Mouse (Mus musculus): ENCODE data around the gene Lcn9. TPM values are rescaled to one million over a fixed set of nuclear protein-coding genes. Genes with fewer than 3 reads are reported as not detected.
A peak's percentile ranks its signal among the peaks of the same experiment; 100 is the strongest.

Lcn9 gene
- polyA plus RNA-seq (2012; rRNA removed), result 0.13 TPM in 1 of 2 replicates, not detected in the other

GRCm38 (mm10) chr2:25822806-25823205, at the start of gene Lcn9:
Gene Lcn9, plus strand, starts transcription at chr2:25823153.
- H3K4me3 ChIP-seq (replicated peaks; ENCODE audit: insufficient read depth, low read depth, low read length), result no peak within 1 kb of the TSS
- TF ChIP-seq CTCF (IDR thresholded peaks at IDR 0.05; ENCODE audit: borderline replicate concordance, insufficient read depth, low read depth, low read length), result no peak
- no peak for TF ChIP-seq POLR2A (IDR thresholded peaks at IDR 0.05; ENCODE audit: borderline replicate concordance, insufficient read depth, low read length)
- WGBS, result 11% methylated on average over 1 of the region's 1 CpGs
- peak; percentile 8 to 18 for DNase-seq
- H3K27ac ChIP-seq (ENCODE audit: insufficient read depth, low read length), result no peak within 1 kb of the TSS
- no peaks in the 10 kb centered on the region for H3K27me3 ChIP-seq (ENCODE audit: control insufficient read depth, insufficient read depth, low read length)
- no peaks in the 10 kb centered on the region for H3K4me1 ChIP-seq (ENCODE audit: control insufficient read depth, insufficient read depth, low read length)

GRCm38 (mm10) chr2:25773507-25773906, 49.4 kb upstream of the Lcn9 start:
- no peak overlapping the region for H3K27ac ChIP-seq (ENCODE audit: insufficient read depth, low read length)
- 77% methylated on average over 2 of the region's 2 CpGs for WGBS
- no peak for TF ChIP-seq CTCF (IDR thresholded peaks at IDR 0.05; ENCODE audit: borderline replicate concordance, insufficient read depth, low read depth, low read length)
- peak in 1 of 2 experiments; percentile 22 for DNase-seq
- no peaks in the 10 kb centered on the region for H3K27me3 ChIP-seq (ENCODE audit: control insufficient read depth, insufficient read depth, low read length)
- H3K4me1 ChIP-seq (ENCODE audit: control insufficient read depth, insufficient read depth, low read length), result peaks cover 4% of the 10 kb centered on the region; the same call in 1 of the 2 replicates
- H3K4me3 ChIP-seq (replicated peaks; ENCODE audit: insufficient read depth, low read depth, low read length), result no peak overlapping the region

GRCm38 (mm10) chr2:25774640-25775039, 48.3 kb upstream of the Lcn9 start:
- TF ChIP-seq POLR2A (IDR thresholded peaks at IDR 0.05; ENCODE audit: borderline replicate concordance, insufficient read depth, low read length) (no peak), CTCF (IDR thresholded peaks at IDR 0.05; ENCODE audit: borderline replicate concordance, insufficient read depth, low read depth, low read length) (no peak)
- no peak overlapping the region for H3K4me3 ChIP-seq (replicated peaks; ENCODE audit: insufficient read depth, low read depth, low read length)
- no peak overlapping the region for H3K27ac ChIP-seq (ENCODE audit: insufficient read depth, low read length)
- peaks cover 4% of the 10 kb centered on the region; the same call in 1 of the 2 replicates for H3K4me1 ChIP-seq (ENCODE audit: control insufficient read depth, insufficient read depth, low read length)
- no peak for DNase-seq
- WGBS, result 88% methylated on average over 2 of the region's 2 CpGs
- H3K27me3 ChIP-seq (ENCODE audit: control insufficient read depth, insufficient read depth, low read length), result no peaks in the 10 kb centered on the region

- H3K4me1 ChIP-seq (ENCODE audit: control insufficient read depth, insufficient read depth, low read length), result peaks cover 4% of the 10 kb centered on the region; the same call in 1 of the 2 replicates
- peak in 1 of 2 experiments; percentile 41 for DNase-seq
- no peak overlapping the region for H3K27ac ChIP-seq (ENCODE audit: insufficient read depth, low read length)
- no peaks in the 10 kb centered on the region for H3K27me3 ChIP-seq (ENCODE audit: control insufficient read depth, insufficient read depth, low read length)
- TF ChIP-seq CTCF (IDR thresholded peaks at IDR 0.05; ENCODE audit: borderline replicate concordance, insufficient read depth, low read depth, low read length) (no peak), POLR2A (IDR thresholded peaks at IDR 0.05; ENCODE audit: borderline replicate concordance, insufficient read depth, low read length) (no peak)
- no peak overlapping the region for H3K4me3 ChIP-seq (replicated peaks; ENCODE audit: insufficient read depth, low read depth, low read length)
- WGBS, result 29% methylated on average over 3 of the region's 3 CpGs
Observed at GRCm38 (mm10) chr2:25775991-25776390, 47.0 kb upstream of the Lcn9 start.

GRCm38 (mm10) chr2:25776717-25777116, 46.2 kb upstream of the Lcn9 start, which contains the start of gene Lcn11:
Gene Lcn11, plus strand, starts transcription at chr2:25777017.
- Histone ChIP-seq H3K4me3 (replicated peaks; ENCODE audit: insufficient read depth, low read depth, low read length) (no peak within 1 kb of the TSS), H3K27me3 (ENCODE audit: control insufficient read depth, insufficient read depth, low read length) (no peaks in the 10 kb centered on the region), H3K4me1 (ENCODE audit: control insufficient read depth, insufficient read depth, low read length) (peaks cover 4% of the 10 kb centered on the region; the same call in 1 of the 2 replicates), H3K27ac (ENCODE audit: insufficient read depth, low read length) (no peak within 1 kb of the TSS)
- TF ChIP-seq POLR2A (IDR thresholded peaks at IDR 0.05; ENCODE audit: borderline replicate concordance, insufficient read depth, low read length), result no peak
- no peak for TF ChIP-seq CTCF (IDR thresholded peaks at IDR 0.05; ENCODE audit: borderline replicate concordance, insufficient read depth, low read depth, low read length)
- WGBS, result 88% methylated on average over 1 of the region's 1 CpGs
- no peak for DNase-seq

GRCm38 (mm10) chr2:25779076-25779475, 43.9 kb upstream of the Lcn9 start:
- H3K27me3 ChIP-seq (ENCODE audit: control insufficient read depth, insufficient read depth, low read length), result no peaks in the 10 kb centered on the region
- DNase-seq, result no peak
- H3K4me3 ChIP-seq (replicated peaks; ENCODE audit: insufficient read depth, low read depth, low read length), result no peak overlapping the region
- 91% methylated on average over 9 of the region's 9 CpGs for WGBS
- TF ChIP-seq POLR2A (IDR thresholded peaks at IDR 0.05; ENCODE audit: borderline replicate concordance, insufficient read depth, low read length), result no peak
- no peak for TF ChIP-seq CTCF (IDR thresholded peaks at IDR 0.05; ENCODE audit: borderline replicate concordance, insufficient read depth, low read depth, low read length)
- peaks cover 4% of the 10 kb centered on the region; the same call in 1 of the 2 replicates for H3K4me1 ChIP-seq (ENCODE audit: control insufficient read depth, insufficient read depth, low read length)
- no peak overlapping the region for H3K27ac ChIP-seq (ENCODE audit: insufficient read depth, low read length)

- DNase-seq, result peak; percentile 47 to 72
- WGBS, result 20% methylated on average over 4 of the region's 4 CpGs
- Histone ChIP-seq H3K4me1 (ENCODE audit: control insufficient read depth, insufficient read depth, low read length) (peaks cover under 1% of the 10 kb centered on the region; the same call in 1 of the 2 replicates), H3K27ac (ENCODE audit: insufficient read depth, low read length) (no peak overlapping the region), H3K27me3 (ENCODE audit: control insufficient read depth, insufficient read depth, low read length) (no peaks in the 10 kb centered on the region), H3K4me3 (replicated peaks; ENCODE audit: insufficient read depth, low read depth, low read length) (no peak overlapping the region)
- TF ChIP-seq POLR2A (IDR thresholded peaks at IDR 0.05; ENCODE audit: borderline replicate concordance, insufficient read depth, low read length), result no peak
- no peak for TF ChIP-seq CTCF (IDR thresholded peaks at IDR 0.05; ENCODE audit: borderline replicate concordance, insufficient read depth, low read depth, low read length)
Observed at GRCm38 (mm10) chr2:25780921-25781320, 42.0 kb upstream of the Lcn9 start.

- H3K4me1 ChIP-seq (ENCODE audit: control insufficient read depth, insufficient read depth, low read length), result no peaks in the 10 kb centered on the region
- no peaks in the 10 kb centered on the region for H3K27me3 ChIP-seq (ENCODE audit: control insufficient read depth, insufficient read depth, low read length)
- no peak for TF ChIP-seq POLR2A (IDR thresholded peaks at IDR 0.05; ENCODE audit: borderline replicate concordance, insufficient read depth, low read length)
- TF ChIP-seq CTCF (IDR thresholded peaks at IDR 0.05; ENCODE audit: borderline replicate concordance, insufficient read depth, low read depth, low read length), result no peak
- no peak within 1 kb of the TSS for H3K4me3 ChIP-seq (replicated peaks; ENCODE audit: insufficient read depth, low read depth, low read length)
- no peak within 1 kb of the TSS for H3K27ac ChIP-seq (ENCODE audit: insufficient read depth, low read length)
- 92% methylated on average over 3 of the region's 3 CpGs for WGBS
- DNase-seq, result no peak
Observed at GRCm38 (mm10) chr2:25781957-25782356, 41.0 kb upstream of the Lcn9 start, which contains the start of gene Gm13539. Gene Gm13539, plus strand, starts transcription at chr2:25782257.

All from cerebellum, adult 2 months (tissue).